Mouse (Mus musculus): ENCODE measurements around the gene F5. TPM values are rescaled to one million over a fixed set of nuclear protein-coding genes. Genes with fewer than 3 reads are reported as not detected.

Gene F5
- polyA plus RNA-seq, 1 experiment from 2014 or later: 0.32 TPM

GRCm38 (mm10) chr1:164241494-164241893 lies 89.9 kb downstream of the F5 start:
- H3K4me2 ChIP-seq (replicated peaks): no peak overlapping the region
- H3K27ac ChIP-seq: no peak overlapping the region
- no peak overlapping the region for H3K9ac ChIP-seq
- WGBS: 71% methylated on average over 2 of the region's 2 CpGs
- H3K9me3 ChIP-seq: no peaks in the 10 kb centered on the region
- H3K4me3 ChIP-seq: no peak overlapping the region
- ATAC-seq (ENCODE audit: insufficient number of reproducible peaks, insufficient read depth, low FRiP score, low TSS enrichment): no peak
- H3K27me3 ChIP-seq: no peaks in the 10 kb centered on the region
- H3K4me1 ChIP-seq: 0 out of 2 replicates have a peak, but pooled peaks cover 2% of the 10 kb centered on the region
- no peaks in the 10 kb centered on the region for H3K36me3 ChIP-seq

- 56% methylated on average over 8 of the region's 8 CpGs for WGBS
Measured at GRCm38 (mm10) chr1:164242809-164243208, 91.2 kb downstream of the F5 start.

GRCm38 (mm10) chr1:164247442-164247841 lies 95.8 kb downstream of the F5 start:
- Histone ChIP-seq H3K27ac (no peak overlapping the region), H3K4me3 (no peak overlapping the region; the same call in 1 of the 2 replicates), H3K4me2 (replicated peaks) (peak overlapping the region; percentile 58; the same call in 1 of the 2 replicates), H3K9ac (0 out of 2 replicates have a peak overlapping the region, but pooled peaks have one; percentile 24), H3K27me3 (no peaks in the 10 kb centered on the region), H3K36me3 (no peaks in the 10 kb centered on the region), H3K4me1 (peaks cover 19% of the 10 kb centered on the region), H3K9me3 (no peaks in the 10 kb centered on the region)
- WGBS: 35% methylated on average over 8 of the region's 8 CpGs
- ATAC-seq (ENCODE audit: insufficient number of reproducible peaks, insufficient read depth, low FRiP score, low TSS enrichment): no peak

More at GRCm38 (mm10) chr1:164242809-164243208, 91.2 kb downstream of the F5 start:
- ATAC-seq (ENCODE audit: insufficient number of reproducible peaks, insufficient read depth, low FRiP score, low TSS enrichment): no peak
- Histone ChIP-seq H3K4me3 (no peak overlapping the region), H3K9ac (no peak overlapping the region), H3K27ac (no peak overlapping the region), H3K36me3 (no peaks in the 10 kb centered on the region), H3K27me3 (no peaks in the 10 kb centered on the region), H3K4me2 (replicated peaks) (no peak overlapping the region), H3K4me1 (0 out of 2 replicates have a peak, but pooled peaks cover 2% of the 10 kb centered on the region), H3K9me3 (no peaks in the 10 kb centered on the region)

GRCm38 (mm10) chr1:164247971-164248370 lies 96.3 kb downstream of the F5 start:
- WGBS: 7% methylated on average over 10 of the region's 10 CpGs
- no peak overlapping the region for H3K27ac ChIP-seq
- no peak for ATAC-seq (ENCODE audit: insufficient number of reproducible peaks, insufficient read depth, low FRiP score, low TSS enrichment)

GRCm38 (mm10) chr1:164248465-164249331 lies 97.1 kb downstream of the F5 start, which contains the start of gene Slc19a2:
TSS of gene Slc19a2 (plus strand) at chr1:164249046.
- no peaks in the 10 kb centered on the region for H3K9me3 ChIP-seq
- H3K4me2 ChIP-seq (replicated peaks): peak within 1 kb of the TSS; percentile 58
- H3K9ac ChIP-seq: peak within 1 kb of the TSS; percentile 63
- no peaks in the 10 kb centered on the region for H3K36me3 ChIP-seq
- peak within 1 kb of the TSS; percentile 72 for H3K4me3 ChIP-seq
- no peak within 1 kb of the TSS for H3K27ac ChIP-seq
- ATAC-seq (ENCODE audit: insufficient number of reproducible peaks, insufficient read depth, low FRiP score, low TSS enrichment): peak; percentile 95
- under 1% methylated on average over 71 of the region's 79 CpGs for WGBS
- H3K27me3 ChIP-seq: no peaks in the 10 kb centered on the region
- H3K4me1 ChIP-seq: peaks cover 19% of the 10 kb centered on the region

More at GRCm38 (mm10) chr1:164247971-164248370, 96.3 kb downstream of the F5 start:
- Histone ChIP-seq H3K4me1 (peaks cover 19% of the 10 kb centered on the region), H3K9me3 (no peaks in the 10 kb centered on the region), H3K9ac (peak overlapping the region; percentile 24; the same call in 1 of the 2 replicates), H3K27me3 (no peaks in the 10 kb centered on the region), H3K4me3 (peak overlapping the region; percentile 72), H3K4me2 (replicated peaks) (peak overlapping the region; percentile 58), H3K36me3 (no peaks in the 10 kb centered on the region)

- under 1% methylated on average over 33 of the region's 33 CpGs for WGBS
Measured at GRCm38 (mm10) chr1:164249332-164249711, 97.7 kb downstream of the F5 start.

GRCm38 (mm10) chr1:164250391-164251150 lies 98.9 kb downstream of the F5 start:
- no peak for ATAC-seq (ENCODE audit: insufficient number of reproducible peaks, insufficient read depth, low FRiP score, low TSS enrichment)
- peak overlapping the region; percentile 58 for H3K4me2 ChIP-seq (replicated peaks)
- no peaks in the 10 kb centered on the region for H3K27me3 ChIP-seq
- H3K36me3 ChIP-seq: no peaks in the 10 kb centered on the region
- H3K4me1 ChIP-seq: peaks cover 19% of the 10 kb centered on the region
- H3K27ac ChIP-seq: no peak overlapping the region
- WGBS: 39% methylated on average over 8 of the region's 8 CpGs
- H3K4me3 ChIP-seq: peak overlapping the region; percentile 72; the same call in 1 of the 2 replicates
- no peaks in the 10 kb centered on the region for H3K9me3 ChIP-seq
- no peak overlapping the region for H3K9ac ChIP-seq

More at GRCm38 (mm10) chr1:164249332-164249711, 97.7 kb downstream of the F5 start:
- Histone ChIP-seq H3K36me3 (no peaks in the 10 kb centered on the region), H3K4me1 (peaks cover 19% of the 10 kb centered on the region), H3K4me3 (peak overlapping the region; percentile 72), H3K9ac (peak overlapping the region; percentile 63), H3K4me2 (replicated peaks) (peak overlapping the region; percentile 58), H3K9me3 (no peaks in the 10 kb centered on the region), H3K27me3 (no peaks in the 10 kb centered on the region), H3K27ac (no peak overlapping the region)
- no peak; the same call in none of the 2 replicates for ATAC-seq (ENCODE audit: insufficient number of reproducible peaks, insufficient read depth, low FRiP score, low TSS enrichment)

- no peaks in the 10 kb centered on the region for H3K27me3 ChIP-seq
- H3K9ac ChIP-seq: no peak overlapping the region
- H3K4me2 ChIP-seq (replicated peaks): no peak overlapping the region
- H3K9me3 ChIP-seq: no peaks in the 10 kb centered on the region
- H3K36me3 ChIP-seq: no peaks in the 10 kb centered on the region
- no peak for ATAC-seq (ENCODE audit: insufficient number of reproducible peaks, insufficient read depth, low FRiP score, low TSS enrichment)
- WGBS: 89% methylated on average over 1 of the region's 1 CpGs
- H3K27ac ChIP-seq: no peak overlapping the region
- peaks cover 17% of the 10 kb centered on the region for H3K4me1 ChIP-seq
- no peak overlapping the region for H3K4me3 ChIP-seq
Measured at GRCm38 (mm10) chr1:164251438-164251837, 99.8 kb downstream of the F5 start.

GRCm38 (mm10) chr1:164252551-164252950 lies 100.9 kb downstream of the F5 start:
- Histone ChIP-seq H3K4me3 (no peak overlapping the region), H3K4me2 (replicated peaks) (no peak overlapping the region), H3K9ac (no peak overlapping the region), H3K36me3 (peaks cover 8% of the 10 kb centered on the region; the same call in 1 of the 2 replicates), H3K27ac (no peak overlapping the region), H3K27me3 (no peaks in the 10 kb centered on the region), H3K9me3 (no peaks in the 10 kb centered on the region), H3K4me1 (peaks cover 17% of the 10 kb centered on the region)
- WGBS: 78% methylated on average over 5 of the region's 5 CpGs
- no peak for ATAC-seq (ENCODE audit: insufficient number of reproducible peaks, insufficient read depth, low FRiP score, low TSS enrichment)

- 81% methylated on average over 3 of the region's 3 CpGs for WGBS
- Histone ChIP-seq H3K4me3 (no peak overlapping the region), H3K9me3 (no peaks in the 10 kb centered on the region), H3K9ac (no peak overlapping the region), H3K27ac (no peak overlapping the region), H3K36me3 (peaks cover 8% of the 10 kb centered on the region; the same call in 1 of the 2 replicates), H3K4me2 (replicated peaks) (no peak overlapping the region), H3K27me3 (no peaks in the 10 kb centered on the region), H3K4me1 (peaks cover 14% of the 10 kb centered on the region)
- ATAC-seq (ENCODE audit: insufficient number of reproducible peaks, insufficient read depth, low FRiP score, low TSS enrichment): no peak
Measured at GRCm38 (mm10) chr1:164254836-164255235, 103.2 kb downstream of the F5 start.

GRCm38 (mm10) chr1:164260171-164261028 lies 108.8 kb downstream of the F5 start:
- Histone ChIP-seq H3K27me3 (no peaks in the 10 kb centered on the region), H3K4me1 (no peaks in the 10 kb centered on the region), H3K4me2 (replicated peaks) (no peak overlapping the region), H3K9ac (no peak overlapping the region), H3K4me3 (no peak overlapping the region), H3K9me3 (no peaks in the 10 kb centered on the region), H3K36me3 (peaks cover 16% of the 10 kb centered on the region; the same call in 1 of the 2 replicates), H3K27ac (no peak overlapping the region)
- WGBS: 77% methylated on average over 16 of the region's 16 CpGs
- ATAC-seq (ENCODE audit: insufficient number of reproducible peaks, insufficient read depth, low FRiP score, low TSS enrichment): no peak

Measured in embryonic facial prominence, embryonic 12.5 days (tissue).